ENCODE assay signal across 8 mouse cellular contexts in the genomic region with DNA sequence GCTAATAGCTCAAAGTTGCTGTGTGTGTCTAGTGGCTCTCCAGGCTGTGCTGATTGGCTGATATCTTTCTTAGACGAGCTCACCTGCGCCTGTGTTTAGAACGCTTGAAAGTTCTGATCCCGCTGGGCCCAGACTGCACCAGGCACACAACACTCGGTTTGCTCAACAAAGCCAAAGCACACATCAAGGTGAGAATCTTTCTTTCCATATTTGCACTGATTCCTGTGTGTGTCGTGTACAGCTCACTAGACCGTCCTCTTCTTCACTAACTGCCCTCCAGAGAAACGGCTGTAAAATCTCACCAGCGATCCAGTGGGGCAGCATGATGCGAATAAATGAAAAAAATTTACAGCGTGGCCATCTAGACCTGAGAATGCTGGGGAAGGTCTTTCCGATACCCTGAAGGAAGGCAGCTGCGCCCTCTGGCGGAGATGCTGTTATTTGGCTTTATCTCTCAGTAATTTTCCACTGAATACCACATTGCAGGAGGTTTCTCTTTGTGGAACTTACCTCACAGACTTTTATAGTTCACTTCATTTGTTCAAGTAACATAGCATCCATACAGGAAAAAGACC. TPM values are rescaled to one million over a fixed set of nuclear protein-coding genes. Genes with fewer than 3 reads are reported as not detected.
DNase-seq lines count a peak whose midpoint lies in the region; ATAC-seq and TF ChIP-seq lines count a peak whose summit lies in the region.

No protein-coding gene starts in this region.

- peak; percentile 73; the same call in 1 of the 2 replicates for TF ChIP-seq EP300 in heart, adult 2 months (IDR thresholded peaks at IDR 0.05; ENCODE audit: insufficient read depth, low read depth, low read length)

- 39% methylated on average over 14 of the region's 14 CpGs for WGBS in embryonic facial prominence, embryonic 11.5 days
- 34% methylated on average over 14 of the region's 14 CpGs for WGBS in heart, adult 2 months
- WGBS in limb, embryonic 11.5 days = 36% methylated on average over 14 of the region's 14 CpGs
- 35% methylated on average over 14 of the region's 14 CpGs for WGBS in midbrain, embryonic 14.5 days

- H3K4me3 ChIP-seq in C2C12 (ENCODE audit: insufficient read depth, poor library complexity, severe bottlenecking) = no peak overlapping the region
- no peak overlapping the region for H3K4me3 ChIP-seq in embryonic facial prominence, embryonic 11.5 days (ENCODE audit: low read depth, low read length)
- no peak overlapping the region for H3K4me3 ChIP-seq in heart, adult 2 months
- no peak overlapping the region for H3K4me3 ChIP-seq in limb, embryonic 11.5 days (ENCODE audit: low read depth, low read length)
- no peak overlapping the region for H3K4me3 ChIP-seq in midbrain, embryonic 14.5 days (replicated peaks; ENCODE audit: low read depth, low read length)

- no peaks in the 10 kb centered on the region for H3K27me3 ChIP-seq in C2C12 (ENCODE audit: control insufficient read depth, insufficient read depth, insufficient read length)
- H3K27me3 ChIP-seq in embryonic facial prominence, embryonic 11.5 days (ENCODE audit: control insufficient read depth, insufficient read depth, low read length) = no peaks in the 10 kb centered on the region
- no peaks in the 10 kb centered on the region for H3K27me3 ChIP-seq in heart, adult 2 months (ENCODE audit: control insufficient read depth, insufficient read depth, low read length)
- H3K27me3 ChIP-seq in limb, embryonic 11.5 days (ENCODE audit: control insufficient read depth, insufficient read depth, low read length) = no peaks in the 10 kb centered on the region
- H3K27me3 ChIP-seq in midbrain, embryonic 14.5 days (ENCODE audit: control insufficient read depth, insufficient read depth, low read length) = no peaks in the 10 kb centered on the region

- no peak for ATAC-seq in embryonic facial prominence, embryonic 11.5 days (replicated peaks; ENCODE audit: insufficient number of reproducible peaks, low FRiP score, low TSS enrichment, low read depth)
- ATAC-seq in limb, embryonic 11.5 days (ENCODE audit: insufficient number of reproducible peaks, low FRiP score, low TSS enrichment, low read depth) = no peak
- peak; percentile 40; the same call in 1 of the 2 replicates for ATAC-seq in midbrain, embryonic 14.5 days (ENCODE audit: low FRiP score, low TSS enrichment)

- DNase-seq in adrenal gland, postnatal 36 days = peak; percentile 84 to 87
- DNase-seq in embryonic facial prominence, embryonic 11.5 days (ENCODE audit: low spot score) = peak; percentile 92
- DNase-seq in heart, adult 2 months = peak; percentile 67 to 85
- peak; percentile 91 for DNase-seq in kidney, adult 18-20 months
- peak; percentile 89 for DNase-seq in limb, embryonic 11.5 days (ENCODE audit: low spot score)
- DNase-seq in midbrain, embryonic 14.5 days = peak; percentile 94
- DNase-seq in spleen, adult 12 weeks (ENCODE audit: low spot score) = peak; percentile 53

- no peak for TF ChIP-seq POLR2A in heart, adult 2 months (IDR thresholded peaks at IDR 0.05; ENCODE audit: insufficient read depth, low read depth, low read length)

- no peak overlapping the region for H3K9ac ChIP-seq in embryonic facial prominence, embryonic 11.5 days (replicated peaks; ENCODE audit: low read length)
- no peak overlapping the region for H3K9ac ChIP-seq in heart, adult 2 months (ENCODE audit: low read depth, low read length)
- H3K9ac ChIP-seq in limb, embryonic 11.5 days (ENCODE audit: low read length) = no peak overlapping the region
- H3K9ac ChIP-seq in midbrain, embryonic 14.5 days (replicated peaks; ENCODE audit: low read length) = no peak overlapping the region

- H3K79me3 ChIP-seq in C2C12 (ENCODE audit: low read depth) = no peaks in the 10 kb centered on the region

- no peak overlapping the region for H3K4me2 ChIP-seq in embryonic facial prominence, embryonic 11.5 days (ENCODE audit: low read depth, low read length)
- H3K4me2 ChIP-seq in limb, embryonic 11.5 days (ENCODE audit: low read depth, severe bottlenecking) = no peak overlapping the region
- H3K4me2 ChIP-seq in midbrain, embryonic 14.5 days (ENCODE audit: low read length) = no peak overlapping the region

- no peaks in the 10 kb centered on the region for H3K4me1 ChIP-seq in embryonic facial prominence, embryonic 11.5 days (ENCODE audit: control insufficient read depth, insufficient read depth, low read length)
- peaks cover 6% of the 10 kb centered on the region for H3K4me1 ChIP-seq in heart, adult 2 months (ENCODE audit: control insufficient read depth, insufficient read depth, low read length)
- peaks cover 4% of the 10 kb centered on the region for H3K4me1 ChIP-seq in limb, embryonic 11.5 days (ENCODE audit: control insufficient read depth, insufficient read depth, low read length)
- H3K4me1 ChIP-seq in midbrain, embryonic 14.5 days (ENCODE audit: control insufficient read depth, insufficient read depth, low read length) = 0 out of 2 replicates have a peak, but pooled peaks cover 10% of the 10 kb centered on the region

- H3K27ac ChIP-seq in embryonic facial prominence, embryonic 11.5 days (replicated peaks; ENCODE audit: low read depth, low read length) = no peak overlapping the region
- no peak overlapping the region for H3K27ac ChIP-seq in heart, adult 2 months
- H3K27ac ChIP-seq in limb, embryonic 11.5 days (replicated peaks; ENCODE audit: low read depth, low read length) = no peak overlapping the region
- H3K27ac ChIP-seq in midbrain, embryonic 14.5 days (replicated peaks; ENCODE audit: low read depth, low read length) = no peak overlapping the region

- intact Hi-C loops in heart, adult 2 months (cut with DNase I) = loop anchor here (1.0 to 10.0 kb wide), 5 partner anchors 39 to 362 kb away; a partner anchor contains a TSS

- no peaks in the 10 kb centered on the region for H3K79me2 ChIP-seq in C2C12 (ENCODE audit: control insufficient read depth, insufficient read depth)
- H3K79me2 ChIP-seq in heart, adult 2 months (replicated peaks; ENCODE audit: control insufficient read depth, insufficient read depth, low read length) = no peaks in the 10 kb centered on the region; the same call in 1 of the 2 replicates

- H3K9me3 ChIP-seq in embryonic facial prominence, embryonic 11.5 days (replicated peaks; ENCODE audit: control insufficient read depth, low read length) = no peaks in the 10 kb centered on the region
- H3K9me3 ChIP-seq in limb, embryonic 11.5 days (ENCODE audit: control insufficient read depth, low read length) = no peaks in the 10 kb centered on the region
- no peaks in the 10 kb centered on the region for H3K9me3 ChIP-seq in midbrain, embryonic 14.5 days (ENCODE audit: control insufficient read depth, low read length)

- peaks cover 8% of the 10 kb centered on the region for H3K36me3 ChIP-seq in C2C12 (ENCODE audit: control insufficient read depth, insufficient read depth)
- no peaks in the 10 kb centered on the region for H3K36me3 ChIP-seq in embryonic facial prominence, embryonic 11.5 days (replicated peaks; ENCODE audit: control insufficient read depth, insufficient read depth, low read depth, low read length)
- peaks cover 6% of the 10 kb centered on the region for H3K36me3 ChIP-seq in heart, adult 2 months (ENCODE audit: control insufficient read depth, insufficient read depth, low read length)
- peaks cover 2% of the 10 kb centered on the region; the same call in 1 of the 2 replicates for H3K36me3 ChIP-seq in limb, embryonic 11.5 days (ENCODE audit: control insufficient read depth, insufficient read depth, low read length)
- peaks cover 28% of the 10 kb centered on the region for H3K36me3 ChIP-seq in midbrain, embryonic 14.5 days (ENCODE audit: control insufficient read depth, insufficient read depth, low read length)

- no peak overlapping the region for H3ac ChIP-seq in C2C12 (ENCODE audit: control insufficient read depth, insufficient read length, low read depth)

- peak; percentile 49 for TF ChIP-seq CTCF in C2C12 (IDR thresholded peaks at IDR 0.05; ENCODE audit: control insufficient read depth, insufficient read depth, insufficient read length)
- peak; percentile 94 for TF ChIP-seq CTCF in heart, adult 2 months (IDR thresholded peaks at IDR 0.05)

TF ChIP-seq in C2C12, 6 proteins besides CTCF, POLR2A, EP300 and RAD21:
- no peak for TF ChIP-seq USF1 (IDR thresholded peaks at IDR 0.05; ENCODE audit: low read depth)
- TF ChIP-seq MAX (IDR thresholded peaks at IDR 0.05) = no peak
- no peak for TF ChIP-seq FOSL1 (IDR thresholded peaks at IDR 0.05; ENCODE audit: insufficient read depth, low read length, poor library complexity, severe bottlenecking)
- no peak for TF ChIP-seq MYOD1 (IDR thresholded peaks at IDR 0.05; ENCODE audit: control insufficient read depth, insufficient read length, low read depth)
- TF ChIP-seq CEBPB (IDR thresholded peaks at IDR 0.05; ENCODE audit: low read depth) = no peak

RNA-seq across cellular contexts. Expression of a gene that starts 2.0 kb away (rescaled TPM):
- not detected for polyA plus RNA-seq in C2C12 (2012; fragmentation: generic; extraction: Trizol)
- not detected for total RNA-seq in adrenal gland, postnatal 36 days (2021)
- 2.4 TPM in 1 of 2 replicates, not detected in the other for polyA plus RNA-seq in embryonic facial prominence, embryonic 11.5 days (2014; fragmentation: Nextera tagmentation; extraction: Ambion mirVana)
- not detected for total RNA-seq in heart, adult 2 months (2021)
- not detected in 2 replicates for polyA plus RNA-seq in heart, adult 2 months (2012; rRNA removed)
- not detected in 2 replicates for polyA plus RNA-seq in limb, embryonic 11.5 days (2014; fragmentation: Nextera tagmentation; extraction: Ambion mirVana)
- polyA plus RNA-seq in midbrain, embryonic 14.5 days (2014; fragmentation: Nextera tagmentation; extraction: Ambion mirVana) = 4.4 TPM in 1 of 2 replicates, not detected in the other

RNA-seq across cellular contexts. Expression of a gene that starts 20.8 kb away (rescaled TPM):
- polyA plus RNA-seq in C2C12 (2012; fragmentation: generic; extraction: Trizol) = 31.9 TPM
- total RNA-seq in adrenal gland, postnatal 36 days (2021) = 10 to 100 TPM; 46.5 to 49.3 TPM
- 52.6 and 57.3 TPM in 2 replicates for polyA plus RNA-seq in embryonic facial prominence, embryonic 11.5 days (2014; fragmentation: Nextera tagmentation; extraction: Ambion mirVana)
- 10 to 100 TPM; 32.7 to 35.5 TPM for total RNA-seq in heart, adult 2 months (2021)
- polyA plus RNA-seq in heart, adult 2 months (2012; rRNA removed) = 6.2 and 6.3 TPM in 2 replicates
- 62.2 and 64.4 TPM in 2 replicates for polyA plus RNA-seq in limb, embryonic 11.5 days (2014; fragmentation: Nextera tagmentation; extraction: Ambion mirVana)
- polyA plus RNA-seq in midbrain, embryonic 14.5 days (2014; fragmentation: Nextera tagmentation; extraction: Ambion mirVana) = 37.2 and 42.0 TPM in 2 replicates

RNA-seq across cellular contexts. Expression of a gene that starts 59.2 kb away (rescaled TPM):
- polyA plus RNA-seq in C2C12 (2012; fragmentation: generic; extraction: Trizol) = 10.5 TPM
- 10 to 100 TPM; 29.7 to 39.8 TPM for total RNA-seq in adrenal gland, postnatal 36 days (2021)
- polyA plus RNA-seq in embryonic facial prominence, embryonic 11.5 days (2014; fragmentation: Nextera tagmentation; extraction: Ambion mirVana) = 42.8 and 49.0 TPM in 2 replicates
- total RNA-seq in heart, adult 2 months (2021) = 10 to 100 TPM; 38.7 to 49.6 TPM
- 20.9 and 29.7 TPM in 2 replicates for polyA plus RNA-seq in heart, adult 2 months (2012; rRNA removed)
- polyA plus RNA-seq in limb, embryonic 11.5 days (2014; fragmentation: Nextera tagmentation; extraction: Ambion mirVana) = 41.5 and 41.6 TPM in 2 replicates
- 51.0 and 59.3 TPM in 2 replicates for polyA plus RNA-seq in midbrain, embryonic 14.5 days (2014; fragmentation: Nextera tagmentation; extraction: Ambion mirVana)
